Mouse (Mus musculus) bone marrow, adult 2 months (tissue): ENCODE data around the gene Sag.
"Not testable (repeated sequence)": the region's sequence is repeated elsewhere in the genome, so short reads cannot be mapped to it uniquely, and the experiment has no call there.

Source experiments
- CTCF ChIP-seq: fragments of 200-500 bp; IDR thresholded peaks from 2 replicates; pipeline ENCODE4 v1.5.1; 2011; ENCODE audit warnings: low read length, control low read depth; ENCODE audit not compliant: control insufficient read depth, insufficient read depth
- POLR2A ChIP-seq: fragments of 200-500 bp; IDR thresholded peaks from 2 replicates; pipeline ENCODE4 v1.6.1; 2011; ENCODE audit warnings: low read depth, mild to moderate bottlenecking, control low read depth, low read length, borderline replicate concordance; ENCODE audit not compliant: control insufficient read depth

GRCm38 (mm10) chr1:87827476-87827875 lies 24.0 kb downstream of the Sag start:
- not testable (repeated sequence) for TF ChIP-seq CTCF, POLR2A
